ENCODE assay signal across 8 mouse cellular contexts in the genomic region with DNA sequence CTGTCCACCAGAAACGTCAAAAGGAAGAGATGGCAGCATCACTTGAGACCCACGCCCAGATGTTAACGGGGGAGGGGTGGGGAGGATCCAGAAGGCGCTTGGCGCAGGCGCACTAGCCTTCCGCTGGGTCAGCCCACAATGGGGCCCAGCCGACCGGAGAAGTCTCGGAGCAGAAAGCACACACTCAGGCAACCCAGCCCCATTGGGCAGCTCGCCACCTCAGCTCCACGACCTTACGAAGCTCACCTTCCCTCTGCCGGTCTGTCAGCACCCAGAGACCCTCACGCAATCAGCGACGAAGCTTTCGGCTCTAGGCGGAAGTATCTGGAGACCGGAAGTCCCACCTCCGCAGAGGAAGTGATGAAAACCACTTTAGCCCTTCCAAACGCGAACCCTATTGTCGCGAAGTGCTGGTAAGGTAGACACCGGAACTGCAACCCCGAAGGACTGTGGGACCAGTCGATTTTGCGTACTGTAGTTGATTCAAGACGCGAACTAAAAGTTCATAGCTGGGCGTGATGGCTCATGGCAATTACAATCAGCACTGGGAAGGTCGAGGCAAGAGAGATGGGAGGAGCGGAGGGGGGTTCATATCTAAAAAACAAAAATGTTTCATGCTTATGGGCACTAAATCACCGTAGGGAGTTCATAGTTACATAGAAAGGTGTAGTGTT. TPM values are rescaled to one million over a fixed set of nuclear protein-coding genes. Genes with fewer than 3 reads are reported as not detected.
DNase-seq lines count a peak whose midpoint lies in the region; ATAC-seq and TF ChIP-seq lines count a peak whose summit lies in the region.

TSS of gene Tbce (minus strand) at position 347 of the 674 bp plus-strand sequence.

- peak; percentile 47 for TF ChIP-seq CTCF in midbrain, postnatal 0 days (IDR thresholded peaks at IDR 0.05)

- peak; percentile 44; the same call in 1 of the 2 replicates for TF ChIP-seq POLR2A in limb, embryonic 14.5 days (IDR thresholded peaks at IDR 0.05; ENCODE audit: borderline replicate concordance, extremely low read depth, insufficient read depth, insufficient read length)

- no peaks in the 10 kb centered on the region for H3K27me3 ChIP-seq in embryonic facial prominence, embryonic 14.5 days (replicated peaks; ENCODE audit: control insufficient read depth, insufficient read depth, low read length)
- H3K27me3 ChIP-seq in limb, embryonic 14.5 days (ENCODE audit: control insufficient read depth, insufficient read depth, low read length) = no peaks in the 10 kb centered on the region
- no peaks in the 10 kb centered on the region for H3K27me3 ChIP-seq in midbrain, postnatal 0 days (ENCODE audit: insufficient read depth, low read length)

- peak within 1 kb of the TSS; percentile 98 for H3K27ac ChIP-seq in embryonic facial prominence, embryonic 14.5 days (replicated peaks; ENCODE audit: low read depth, low read length)
- peak within 1 kb of the TSS; percentile 97 for H3K27ac ChIP-seq in limb, embryonic 14.5 days (replicated peaks; ENCODE audit: low read depth, low read length)
- H3K27ac ChIP-seq in midbrain, postnatal 0 days (ENCODE audit: low read depth, low read length) = peak within 1 kb of the TSS; percentile 83

- peak within 1 kb of the TSS; percentile 72 for H3K4me3 ChIP-seq in embryonic facial prominence, embryonic 14.5 days (ENCODE audit: low read depth, low read length)
- H3K4me3 ChIP-seq in limb, embryonic 14.5 days (replicated peaks; ENCODE audit: low read length) = peak within 1 kb of the TSS; percentile 65
- peak within 1 kb of the TSS; percentile 41 for H3K4me3 ChIP-seq in midbrain, postnatal 0 days (ENCODE audit: low read depth, low read length)

- DNase-seq in 3T3-L1 (ENCODE audit: low read depth, low spot score) = peak; percentile 92
- DNase-seq in adrenal gland, postnatal 4 days (ENCODE audit: low spot score in 2 of 2) = peak; percentile 74 to 81
- peak; percentile 96 for DNase-seq in embryonic facial prominence, embryonic 14.5 days (ENCODE audit: low spot score)
- peak; percentile 92 for DNase-seq in heart, adult 8-10 months (ENCODE audit: low spot score)
- peak; percentile 94 for DNase-seq in kidney, adult 9 months
- DNase-seq in limb, embryonic 14.5 days (ENCODE audit: low spot score) = peak; percentile 94
- peak; percentile 95 for DNase-seq in midbrain, postnatal 0 days (ENCODE audit: low spot score)
- DNase-seq in spleen, postnatal 14 days (ENCODE audit: low spot score in 2 of 2) = peak; percentile 78 to 81

- H3K9ac ChIP-seq in embryonic facial prominence, embryonic 14.5 days (ENCODE audit: low read depth, low read length) = peak within 1 kb of the TSS; percentile 89
- peak within 1 kb of the TSS; percentile 81 for H3K9ac ChIP-seq in limb, embryonic 14.5 days (ENCODE audit: low read depth, low read length, severe bottlenecking)
- peak within 1 kb of the TSS; percentile 71 for H3K9ac ChIP-seq in midbrain, postnatal 0 days (replicated peaks; ENCODE audit: low read length, poor library complexity, severe bottlenecking)

- no peaks in the 10 kb centered on the region for H3K9me3 ChIP-seq in embryonic facial prominence, embryonic 14.5 days (ENCODE audit: control insufficient read depth, low read length)
- no peaks in the 10 kb centered on the region for H3K9me3 ChIP-seq in limb, embryonic 14.5 days (ENCODE audit: control insufficient read depth, low read length)
- H3K9me3 ChIP-seq in midbrain, postnatal 0 days (ENCODE audit: low read length) = no peaks in the 10 kb centered on the region

- 1% methylated on average over 29 of the region's 35 CpGs for WGBS in embryonic facial prominence, embryonic 14.5 days
- 1% methylated on average over 34 of the region's 35 CpGs for WGBS in limb, embryonic 14.5 days
- 1% methylated on average over 35 of the region's 35 CpGs for WGBS in midbrain, postnatal 0 days

- peak within 1 kb of the TSS; percentile 79 for H3K4me2 ChIP-seq in embryonic facial prominence, embryonic 14.5 days (ENCODE audit: low read depth, low read length)
- H3K4me2 ChIP-seq in limb, embryonic 14.5 days (replicated peaks; ENCODE audit: low read depth, low read length, severe bottlenecking) = peak within 1 kb of the TSS; percentile 92
- peak within 1 kb of the TSS; percentile 58 for H3K4me2 ChIP-seq in midbrain, postnatal 0 days (ENCODE audit: low read depth, low read length, poor library complexity, severe bottlenecking)

- peaks cover 11% of the 10 kb centered on the region for H3K4me1 ChIP-seq in embryonic facial prominence, embryonic 14.5 days (ENCODE audit: control insufficient read depth, insufficient read depth, low read length)
- H3K4me1 ChIP-seq in limb, embryonic 14.5 days (ENCODE audit: control insufficient read depth, insufficient read depth, low read length) = peaks cover 11% of the 10 kb centered on the region
- peaks cover 3% of the 10 kb centered on the region; the same call in 1 of the 2 replicates for H3K4me1 ChIP-seq in midbrain, postnatal 0 days (ENCODE audit: insufficient read depth, low read length)

- no peaks in the 10 kb centered on the region for H3K36me3 ChIP-seq in embryonic facial prominence, embryonic 14.5 days (ENCODE audit: control insufficient read depth, insufficient read depth, low read length)
- no peaks in the 10 kb centered on the region; the same call in 1 of the 2 replicates for H3K36me3 ChIP-seq in limb, embryonic 14.5 days (ENCODE audit: control insufficient read depth, insufficient read depth, low read length)
- no peaks in the 10 kb centered on the region for H3K36me3 ChIP-seq in midbrain, postnatal 0 days (ENCODE audit: insufficient read depth, low read length)

- ATAC-seq in embryonic facial prominence, embryonic 14.5 days (ENCODE audit: low read depth) = peak; percentile 98
- peak; percentile 95 for ATAC-seq in limb, embryonic 14.5 days (ENCODE audit: low FRiP score, low read depth)
- peak; percentile 98 for ATAC-seq in midbrain, postnatal 0 days (ENCODE audit: low FRiP score)

RNA-seq across cellular contexts. Expression of gene Tbce, which starts in this region (rescaled TPM):
- 10 to 100 TPM; 62.0 to 63.5 TPM for total RNA-seq in adrenal gland, postnatal 4 days (2021)
- polyA plus RNA-seq in embryonic facial prominence, embryonic 14.5 days (2014; fragmentation: Nextera tagmentation; extraction: Ambion mirVana) = 47.5 and 54.6 TPM in 2 replicates
- total RNA-seq in heart, adult 8-10 months (2022) = 10 to 100 TPM; 22.2 to 26.1 (median 23.6) TPM
- 111 and 116 TPM in 2 replicates for polyA plus RNA-seq in limb, embryonic 14.5 days (2012; rRNA removed)
- 48.4 and 54.7 TPM in 2 replicates for polyA plus RNA-seq in limb, embryonic 14.5 days (2014; fragmentation: Nextera tagmentation; extraction: Ambion mirVana)
- total RNA-seq in midbrain, postnatal 0 days (2014; rRNA removed) = 61.3 and 97.6 TPM in 2 replicates
- polyA plus RNA-seq in midbrain, postnatal 0 days (2015; fragmentation: Nextera tagmentation; extraction: Ambion mirVana) = 91.2 and 93.0 TPM in 2 replicates

Comparison
In these comparisons a context has a peak if more than half of its experiments do, and no peak if none do; other contexts are left out.
1. Peak in every context shown above with its lines: DNase-seq, ATAC-seq, H3K4me3 ChIP-seq and H3K27ac ChIP-seq.